Mouse (Mus musculus) brain, embryonic 14.5 days (tissue): Measurements from ENCODE around the gene Il2.

Experiments
- CTCF ChIP-seq: fragments of 200-500 bp; IDR thresholded peaks from 2 replicates; pipeline ENCODE4 v1.5.1; 2012; ENCODE audit warnings: inconsistent platforms, mild to moderate bottlenecking, moderate library complexity, borderline replicate concordance; ENCODE audit not compliant: insufficient read depth, insufficient read length; ENCODE audit errors: extremely low read depth
- POLR2A ChIP-seq: fragments of 200-500 bp; IDR thresholded peaks from 2 replicates; pipeline ENCODE4 v1.6.1; 2012; ENCODE audit warnings: mild to moderate bottlenecking, inconsistent platforms, borderline replicate concordance; ENCODE audit not compliant: poor library complexity, insufficient read depth, insufficient read length, severe bottlenecking; ENCODE audit errors: extremely low read depth

DNA sequence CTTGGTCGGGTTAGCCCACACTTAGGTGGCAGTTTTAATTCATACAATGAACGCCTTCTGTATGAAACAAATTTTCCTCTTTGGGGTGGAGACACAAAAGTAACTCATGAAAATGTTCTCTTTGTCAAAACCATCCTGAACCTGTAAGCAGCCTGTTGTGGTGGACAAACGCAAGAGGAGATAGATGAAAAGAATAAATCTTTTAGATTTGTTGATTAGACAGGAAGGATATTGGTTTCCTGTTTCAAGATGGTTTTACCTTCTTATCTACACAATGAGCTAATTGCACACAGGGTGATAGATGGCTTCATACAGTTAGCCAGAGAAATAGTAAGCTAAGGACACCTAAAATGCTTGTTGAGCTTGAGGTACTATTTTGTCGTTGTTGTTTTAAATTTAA is 403 bp upstream of the Il2 start:
- TF ChIP-seq POLR2A (no peak), CTCF (no peak)
